Mouse (Mus musculus): ENCODE measurements around the gene Pyroxd1.

GRCm38 (mm10) chr6:142369568-142369967 is 24.1 kb downstream of the Pyroxd1 start:
- TF ChIP-seq CTCF (IDR thresholded peaks at IDR 0.05; ENCODE audit: low read depth, low read length), result no peak
- no peak for TF ChIP-seq GATA1 (IDR thresholded peaks at IDR 0.05; ENCODE audit: borderline replicate concordance, low read length)
- no peak for TF ChIP-seq TAL1 (conservative IDR thresholded peaks at IDR 0.05; ENCODE audit: low read depth, low read length)
- TF ChIP-seq POLR2AphosphoS5 (IDR thresholded peaks at IDR 0.05; ENCODE audit: insufficient replicate concordance, low read depth, low read length), result no peak
- TF ChIP-seq GATA2 (IDR thresholded peaks at IDR 0.05; ENCODE audit: borderline replicate concordance, low read depth, low read length), result no peak
